Comparison of ENCODE assay signal across 8 mouse cellular contexts in genomic region chr3:139509275-139509985, GRCm38 (mm10).
DNase-seq lines count a peak whose midpoint lies in the region; ATAC-seq and TF ChIP-seq lines count a peak whose summit lies in the region.

No protein-coding gene starts in this region.

- ATAC-seq in hindbrain, postnatal 0 days = peak; percentile 91
- peak; percentile 74 for ATAC-seq in neural tube, embryonic 13.5 days (ENCODE audit: low read depth)

- no peak overlapping the region for H3K9ac ChIP-seq in hindbrain, postnatal 0 days (replicated peaks; ENCODE audit: low read length)
- H3K9ac ChIP-seq in neural tube, embryonic 13.5 days = no peak overlapping the region

- TF ChIP-seq CTCF in hindbrain, postnatal 0 days (IDR thresholded peaks at IDR 0.05; ENCODE audit: low read depth) = peak; percentile 58; the same call in 1 of the 2 replicates

- WGBS in hindbrain, postnatal 0 days = 17% methylated on average over 6 of the region's 6 CpGs
- WGBS in neural tube, embryonic 13.5 days = 27% methylated on average over 6 of the region's 6 CpGs

- no peak overlapping the region for H3K27ac ChIP-seq in hindbrain, postnatal 0 days
- no peak overlapping the region for H3K27ac ChIP-seq in neural tube, embryonic 13.5 days (replicated peaks)

- no peaks in the 10 kb centered on the region for H3K27me3 ChIP-seq in hindbrain, postnatal 0 days (ENCODE audit: insufficient read depth, low read length)
- no peaks in the 10 kb centered on the region for H3K27me3 ChIP-seq in neural tube, embryonic 13.5 days

- no peaks in the 10 kb centered on the region for H3K36me3 ChIP-seq in hindbrain, postnatal 0 days (ENCODE audit: insufficient read depth, low read length)
- H3K36me3 ChIP-seq in neural tube, embryonic 13.5 days = no peaks in the 10 kb centered on the region

- H3K4me1 ChIP-seq in hindbrain, postnatal 0 days (ENCODE audit: insufficient read depth, low read length) = no peaks in the 10 kb centered on the region
- peaks cover 11% of the 10 kb centered on the region for H3K4me1 ChIP-seq in neural tube, embryonic 13.5 days (replicated peaks)

- DNase-seq in left cerebral cortex, adult 18-20 months (ENCODE audit: low spot score in 2 of 2) = peak; percentile 8 to 15
- DNase-seq in left cerebral cortex, adult 11 months (ENCODE audit: low spot score) = no peak
- DNase-seq in cerebellum, adult 9-10 months = peak; percentile 85
- peak; percentile 79 for DNase-seq in hindbrain, postnatal 0 days (ENCODE audit: low spot score)
- no peak for DNase-seq in spleen, postnatal 14 days (ENCODE audit: low spot score in 2 of 2)
- DNase-seq in frontal cortex, postnatal 25 days (ENCODE audit: low spot score in 2 of 2) = no peak
- no peak for DNase-seq in thymus, postnatal 36 days

- no peak overlapping the region for H3K4me2 ChIP-seq in hindbrain, postnatal 0 days (ENCODE audit: low read depth, low read length)
- H3K4me2 ChIP-seq in neural tube, embryonic 13.5 days = no peak overlapping the region

- no peak overlapping the region for H3K4me3 ChIP-seq in hindbrain, postnatal 0 days (ENCODE audit: low read length)
- H3K4me3 ChIP-seq in neural tube, embryonic 13.5 days = no peak overlapping the region

- no peaks in the 10 kb centered on the region for H3K9me3 ChIP-seq in hindbrain, postnatal 0 days (ENCODE audit: low read length)
- no peaks in the 10 kb centered on the region for H3K9me3 ChIP-seq in neural tube, embryonic 13.5 days

Comparison
In these comparisons a context has a peak if more than half of its experiments do, and no peak if none do; other contexts are left out.
1. DNase-seq: peak in left cerebral cortex, adult 18-20 months (2 of 2), cerebellum, adult 9-10 months (single experiment) and hindbrain, postnatal 0 days (single experiment); none in left cerebral cortex, adult 11 months (single experiment), spleen, postnatal 14 days (0 of 2), frontal cortex, postnatal 25 days (0 of 2) and thymus, postnatal 36 days (0 of 2).